Mouse (Mus musculus): ENCODE results near the gene Sh3rf1. TPM values are rescaled to one million over a fixed set of nuclear protein-coding genes. Genes with fewer than 3 reads are reported as not detected.

The Sh3rf1 gene
- polyA plus RNA-seq, 1 experiment from 2014 or later = 19.8 TPM

DNA sequence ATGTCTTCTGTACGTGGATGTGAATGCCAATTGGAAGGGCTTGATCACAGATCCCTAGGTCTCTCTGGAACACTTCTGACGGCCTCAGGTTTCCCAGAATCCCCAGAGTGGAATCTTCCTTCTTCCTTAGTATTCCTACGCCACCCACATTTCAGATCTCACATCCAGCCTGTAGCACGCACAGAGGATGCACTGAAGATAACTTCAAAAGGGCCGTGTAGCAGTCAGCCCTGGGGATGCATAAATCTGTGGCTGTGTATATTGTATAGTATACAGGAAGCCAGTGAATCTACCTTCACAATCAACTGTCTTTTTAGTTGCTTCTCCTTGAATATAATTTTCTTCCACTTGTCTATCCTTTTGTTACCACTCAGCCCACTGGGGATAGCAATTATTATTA lies 98.1 kb downstream of the Sh3rf1 start:
- Histone ChIP-seq H3K4me1 (replicated peaks) (peaks cover 67% of the 10 kb centered on the region), H3K9ac (no peak overlapping the region), H3K4me2 (no peak overlapping the region), H3K9me3 (no peaks in the 10 kb centered on the region), H3K36me3 (peaks cover 4% of the 10 kb centered on the region; the same call in 1 of the 2 replicates), H3K4me3 (no peak overlapping the region), H3K27me3 (no peaks in the 10 kb centered on the region), H3K27ac (replicated peaks) (no peak overlapping the region; the same call in 1 of the 2 replicates)
- WGBS = 45% methylated on average over 5 of the region's 5 CpGs
- no peak for ATAC-seq (ENCODE audit: low read depth)

DNA sequence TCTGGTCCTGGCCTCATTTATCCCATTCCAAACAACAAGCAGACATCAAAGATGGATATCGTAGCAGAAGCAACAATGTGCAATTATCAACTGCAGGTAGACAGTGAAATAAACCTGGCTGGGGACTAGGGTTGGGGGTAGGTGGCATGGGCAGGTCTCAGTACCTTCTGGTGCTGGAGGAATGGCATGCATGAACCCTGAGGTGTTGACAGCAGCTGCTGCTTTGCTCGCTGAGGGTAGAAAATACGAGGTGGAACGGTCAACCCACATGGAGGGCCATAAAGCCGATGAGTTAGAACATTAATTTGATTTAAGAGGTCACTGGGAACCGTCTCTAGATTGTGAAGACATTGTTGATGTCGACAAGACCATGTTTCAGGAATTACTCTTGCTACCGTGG lies 98.8 kb downstream of the Sh3rf1 start:
- no peak overlapping the region for H3K4me3 ChIP-seq
- H3K27ac ChIP-seq (replicated peaks) = 0 out of 2 replicates have a peak overlapping the region, but pooled peaks have one; percentile 3
- no peak overlapping the region for H3K9ac ChIP-seq
- no peaks in the 10 kb centered on the region for H3K36me3 ChIP-seq
- no peaks in the 10 kb centered on the region for H3K27me3 ChIP-seq
- 24% methylated on average over 8 of the region's 8 CpGs for WGBS
- no peak for ATAC-seq (ENCODE audit: low read depth)
- H3K4me2 ChIP-seq = no peak overlapping the region
- H3K4me1 ChIP-seq (replicated peaks) = peaks cover 60% of the 10 kb centered on the region
- no peaks in the 10 kb centered on the region for H3K9me3 ChIP-seq

DNA sequence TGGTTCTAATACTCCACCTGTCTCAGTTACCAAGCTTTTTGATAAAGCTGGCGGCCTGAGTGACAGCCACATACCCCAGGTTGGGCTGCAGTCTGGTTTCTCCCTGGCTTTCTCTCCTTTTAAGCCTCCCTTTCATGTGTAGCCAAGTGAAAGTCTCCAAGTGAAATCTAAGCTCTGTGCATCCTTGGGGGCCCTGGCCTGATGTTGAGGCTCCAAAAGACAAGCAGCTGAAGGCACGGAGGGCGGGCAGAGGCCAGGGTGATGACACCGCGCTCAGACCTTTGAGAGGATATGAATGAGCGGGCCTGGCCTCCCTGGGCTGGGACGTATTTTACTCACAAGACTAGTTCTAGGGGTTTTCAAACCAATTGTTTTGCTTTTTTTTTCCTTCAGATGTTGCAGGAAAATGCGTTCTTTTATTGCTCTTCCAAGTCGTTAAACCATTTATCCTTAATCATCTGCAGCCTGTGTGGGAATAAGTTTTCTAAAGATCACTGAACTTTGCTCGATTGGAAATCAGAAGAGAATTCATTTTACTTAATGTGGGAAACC lies 100.8 kb downstream of the Sh3rf1 start:
- WGBS = 17% methylated on average over 10 of the region's 10 CpGs
- no peak overlapping the region for H3K4me2 ChIP-seq
- H3K4me3 ChIP-seq = no peak overlapping the region
- peak overlapping the region; percentile 64 for H3K27ac ChIP-seq (replicated peaks)
- peaks cover 5% of the 10 kb centered on the region; the same call in 1 of the 2 replicates for H3K36me3 ChIP-seq
- ATAC-seq (ENCODE audit: low read depth) = no peak
- peaks cover 55% of the 10 kb centered on the region for H3K4me1 ChIP-seq (replicated peaks)
- H3K9me3 ChIP-seq = no peaks in the 10 kb centered on the region
- H3K9ac ChIP-seq = no peak overlapping the region
- no peaks in the 10 kb centered on the region for H3K27me3 ChIP-seq

DNA sequence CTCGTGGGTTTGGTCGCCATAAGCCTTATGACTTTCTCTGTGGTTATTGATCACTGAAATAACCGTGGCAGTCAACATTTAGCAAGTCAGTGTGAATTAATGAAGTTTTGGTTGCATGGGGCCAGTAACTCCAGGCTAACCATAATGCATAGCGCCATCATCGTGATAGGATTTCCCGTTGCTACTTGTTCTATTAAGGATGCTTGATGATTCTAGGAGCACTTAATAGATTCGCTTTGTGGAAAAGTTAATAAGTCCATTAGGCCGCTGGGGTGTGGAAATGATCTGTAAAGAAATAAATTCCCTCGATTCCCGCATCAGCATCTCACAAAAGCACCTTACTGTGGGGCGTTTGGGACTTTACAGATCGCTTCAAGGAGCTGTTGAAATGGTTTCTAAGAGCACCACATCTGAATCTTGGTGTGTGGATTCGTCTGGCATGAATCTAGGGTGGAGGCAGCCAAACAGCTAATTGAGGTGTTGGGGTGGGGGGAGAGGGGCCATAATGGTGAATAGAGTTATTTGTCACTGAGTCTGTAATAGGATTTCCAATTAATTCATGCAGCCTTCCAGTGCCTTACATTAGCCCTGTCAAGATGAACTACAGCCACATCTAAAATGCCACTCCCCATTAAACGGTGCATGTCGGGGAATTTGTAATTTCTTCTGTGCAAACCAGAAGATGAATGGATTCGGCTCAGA lies 101.5 kb downstream of the Sh3rf1 start:
- peaks cover 55% of the 10 kb centered on the region for H3K4me1 ChIP-seq (replicated peaks)
- no peak overlapping the region for H3K9ac ChIP-seq
- H3K4me3 ChIP-seq = no peak overlapping the region
- H3K27me3 ChIP-seq = no peaks in the 10 kb centered on the region
- peak overlapping the region; percentile 64 for H3K27ac ChIP-seq (replicated peaks)
- 27% methylated on average over 16 of the region's 16 CpGs for WGBS
- ATAC-seq (ENCODE audit: low read depth) = peak; percentile 66
- H3K36me3 ChIP-seq = peaks cover 10% of the 10 kb centered on the region; the same call in 1 of the 2 replicates
- H3K9me3 ChIP-seq = no peaks in the 10 kb centered on the region
- H3K4me2 ChIP-seq = peak overlapping the region; percentile 24

DNA sequence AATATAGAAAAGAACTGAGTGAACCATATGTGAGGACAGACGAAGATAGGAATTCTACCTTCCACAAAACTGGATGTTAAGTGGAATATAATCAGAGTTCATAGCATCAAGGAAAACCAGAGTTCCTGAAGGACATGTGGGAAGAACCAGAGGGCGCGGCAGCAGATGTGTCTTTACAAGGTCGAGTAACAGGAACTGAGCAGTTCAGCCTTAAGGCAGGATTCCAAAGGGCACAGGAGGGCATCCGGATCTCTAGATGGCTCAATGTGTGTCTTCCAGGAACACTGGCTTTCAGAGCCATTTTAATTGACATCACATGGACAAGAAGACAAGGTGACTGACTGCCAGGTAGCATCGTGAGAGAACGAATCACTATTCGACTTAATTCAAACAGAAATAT lies 102.6 kb downstream of the Sh3rf1 start:
- H3K4me1 ChIP-seq (replicated peaks) = peaks cover 51% of the 10 kb centered on the region
- H3K9me3 ChIP-seq = no peaks in the 10 kb centered on the region
- ATAC-seq (ENCODE audit: low read depth) = no peak
- peaks cover 13% of the 10 kb centered on the region; the same call in 1 of the 2 replicates for H3K36me3 ChIP-seq
- H3K27me3 ChIP-seq = no peaks in the 10 kb centered on the region
- WGBS = 90% methylated on average over 8 of the region's 8 CpGs
- H3K4me2 ChIP-seq = no peak overlapping the region
- H3K4me3 ChIP-seq = no peak overlapping the region
- H3K27ac ChIP-seq (replicated peaks) = peak overlapping the region; percentile 64
- no peak overlapping the region for H3K9ac ChIP-seq

DNA sequence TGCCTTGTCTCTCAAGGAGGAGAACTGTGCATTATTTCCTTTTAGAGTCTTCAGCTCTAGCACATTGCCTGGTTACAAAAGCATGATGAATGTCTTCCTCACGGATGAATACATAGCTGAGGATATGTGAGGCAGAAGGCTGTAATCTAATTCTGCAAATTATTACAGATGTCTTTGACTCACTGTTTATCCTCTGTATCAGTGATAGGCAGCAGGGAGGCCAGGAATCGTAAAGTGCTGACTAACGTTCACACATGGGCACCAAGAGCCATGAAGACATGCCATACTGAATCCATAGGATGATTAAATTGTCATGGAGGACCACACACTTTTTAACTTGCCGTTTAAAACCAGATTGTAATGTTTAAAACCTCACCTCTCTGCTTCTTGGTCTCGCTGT lies 103.7 kb downstream of the Sh3rf1 start:
- ATAC-seq (ENCODE audit: low read depth) = no peak
- Histone ChIP-seq H3K4me3 (no peak overlapping the region), H3K9me3 (no peaks in the 10 kb centered on the region), H3K36me3 (peaks cover 13% of the 10 kb centered on the region; the same call in 1 of the 2 replicates), H3K9ac (no peak overlapping the region), H3K27me3 (no peaks in the 10 kb centered on the region), H3K4me2 (no peak overlapping the region), H3K4me1 (replicated peaks) (peaks cover 42% of the 10 kb centered on the region), H3K27ac (replicated peaks) (no peak overlapping the region)
- WGBS = 84% methylated on average over 5 of the region's 5 CpGs

DNA sequence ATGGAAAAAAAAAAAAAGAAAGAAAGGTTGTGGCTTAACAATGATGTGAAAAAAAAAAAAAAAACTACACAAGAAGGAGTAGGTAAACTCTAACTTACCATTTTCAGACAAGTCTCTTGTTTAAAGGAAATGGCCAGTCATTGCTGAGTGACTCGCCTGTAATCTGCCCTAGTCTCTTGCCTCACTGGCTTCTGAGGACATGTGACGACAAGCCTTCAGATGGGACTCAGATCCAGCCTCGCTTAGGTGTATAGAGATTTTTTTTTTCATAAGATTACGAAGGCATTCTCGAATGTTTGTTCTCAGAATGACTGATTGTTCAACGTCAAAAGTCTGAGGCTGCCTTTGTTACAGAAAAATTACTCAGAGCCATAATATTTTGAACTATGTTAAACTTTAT lies 116.0 kb downstream of the Sh3rf1 start:
- H3K9me3 ChIP-seq = no peaks in the 10 kb centered on the region
- no peak overlapping the region for H3K9ac ChIP-seq
- no peak overlapping the region for H3K27ac ChIP-seq (replicated peaks)
- no peaks in the 10 kb centered on the region for H3K27me3 ChIP-seq
- ATAC-seq (ENCODE audit: low read depth) = no peak
- H3K36me3 ChIP-seq = 0 out of 2 replicates have a peak, but pooled peaks cover 3% of the 10 kb centered on the region
- H3K4me2 ChIP-seq = no peak overlapping the region
- H3K4me3 ChIP-seq = no peak overlapping the region
- H3K4me1 ChIP-seq (replicated peaks) = peaks cover 18% of the 10 kb centered on the region
- 90% methylated on average over 6 of the region's 6 CpGs for WGBS

DNA sequence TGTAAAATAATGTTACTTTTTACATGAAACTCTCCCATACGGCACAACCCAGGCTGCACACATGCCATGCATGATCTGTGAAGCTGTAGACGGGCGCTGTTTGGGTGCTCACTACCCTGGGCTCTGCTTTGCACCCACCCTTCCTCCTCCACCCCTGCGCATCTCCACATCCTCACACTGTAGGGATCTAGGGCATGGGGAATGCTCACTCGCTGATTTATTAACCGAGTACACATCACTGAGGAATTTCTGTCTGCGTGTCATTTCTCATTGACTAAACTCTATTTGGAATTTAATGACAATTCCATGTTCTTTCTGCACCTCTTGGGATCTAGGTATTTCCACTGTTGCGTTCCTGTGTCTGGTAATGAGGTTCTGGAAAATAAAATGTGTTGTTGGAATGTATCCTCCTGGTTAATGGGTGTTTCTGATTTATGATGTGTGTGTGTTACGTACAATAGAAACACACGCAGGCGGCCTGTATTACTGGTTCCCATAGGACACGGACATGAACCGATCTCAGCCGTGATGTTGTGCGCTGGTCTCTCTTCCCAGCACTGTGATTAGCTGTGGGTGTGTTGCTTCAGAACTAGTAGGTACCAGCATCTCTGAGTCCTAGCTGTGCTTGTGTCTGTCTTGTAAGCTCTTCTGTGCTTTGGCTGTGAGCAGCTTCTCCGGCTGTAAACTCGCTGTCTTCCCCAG lies 116.8 kb downstream of the Sh3rf1 start:
- H3K9me3 ChIP-seq = no peaks in the 10 kb centered on the region
- H3K36me3 ChIP-seq = 0 out of 2 replicates have a peak, but pooled peaks cover 3% of the 10 kb centered on the region
- WGBS = 51% methylated on average over 17 of the region's 17 CpGs
- H3K4me2 ChIP-seq = peak overlapping the region; percentile 39
- ATAC-seq (ENCODE audit: low read depth) = peak; percentile 67
- no peak overlapping the region for H3K4me3 ChIP-seq
- peak overlapping the region; percentile 59 for H3K27ac ChIP-seq (replicated peaks)
- H3K27me3 ChIP-seq = no peaks in the 10 kb centered on the region
- peaks cover 18% of the 10 kb centered on the region for H3K4me1 ChIP-seq (replicated peaks)
- H3K9ac ChIP-seq = peak overlapping the region; percentile 45; the same call in 1 of the 2 replicates

DNA sequence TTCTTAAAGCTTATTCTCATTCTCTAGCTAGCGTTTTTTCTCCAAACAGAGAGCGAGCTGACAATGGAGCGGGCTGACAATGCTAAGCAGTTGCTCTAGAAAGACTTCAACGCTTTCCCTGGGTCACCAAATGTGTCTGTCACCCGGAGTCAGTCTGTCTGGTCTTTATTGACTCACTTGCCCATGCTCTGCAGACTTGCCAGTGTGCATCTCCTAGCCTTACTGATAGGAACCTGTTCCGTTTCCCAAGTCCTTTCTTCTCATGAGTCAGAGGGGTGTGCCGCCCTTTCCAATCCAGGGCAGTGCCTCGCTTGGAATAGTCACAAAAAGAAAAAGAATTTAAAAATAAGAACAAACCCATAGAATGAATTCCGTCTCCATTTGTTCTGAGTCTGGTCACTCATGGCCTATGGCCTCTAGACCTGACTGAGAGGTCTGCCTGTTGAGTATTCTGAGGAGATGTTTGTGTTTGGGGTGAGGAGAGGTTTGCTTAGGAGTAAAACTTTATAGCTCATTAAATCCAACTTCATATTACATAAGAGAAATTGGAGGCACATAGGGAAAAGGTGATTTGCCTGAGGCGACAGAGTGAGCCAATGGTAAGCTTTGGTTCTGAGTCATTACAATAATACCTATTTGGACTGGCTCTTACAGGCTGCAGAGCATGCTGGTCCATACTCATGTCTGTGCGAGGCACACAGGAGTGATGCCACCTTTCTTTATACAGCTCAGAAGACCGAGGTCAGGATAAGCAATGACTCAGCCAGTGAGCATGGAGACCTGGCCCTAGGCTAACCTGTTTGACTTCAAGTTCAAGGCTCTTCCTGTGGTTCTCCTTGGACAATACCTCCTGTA lies 118.1 kb downstream of the Sh3rf1 start:
- Histone ChIP-seq H3K9ac (no peak overlapping the region), H3K27me3 (no peaks in the 10 kb centered on the region), H3K36me3 (no peaks in the 10 kb centered on the region), H3K27ac (replicated peaks) (no peak overlapping the region), H3K4me2 (no peak overlapping the region), H3K4me1 (replicated peaks) (peaks cover 18% of the 10 kb centered on the region), H3K4me3 (no peak overlapping the region), H3K9me3 (no peaks in the 10 kb centered on the region)
- WGBS = 69% methylated on average over 12 of the region's 12 CpGs
- no peak; the same call in 1 of the 2 replicates for ATAC-seq (ENCODE audit: low read depth)

DNA sequence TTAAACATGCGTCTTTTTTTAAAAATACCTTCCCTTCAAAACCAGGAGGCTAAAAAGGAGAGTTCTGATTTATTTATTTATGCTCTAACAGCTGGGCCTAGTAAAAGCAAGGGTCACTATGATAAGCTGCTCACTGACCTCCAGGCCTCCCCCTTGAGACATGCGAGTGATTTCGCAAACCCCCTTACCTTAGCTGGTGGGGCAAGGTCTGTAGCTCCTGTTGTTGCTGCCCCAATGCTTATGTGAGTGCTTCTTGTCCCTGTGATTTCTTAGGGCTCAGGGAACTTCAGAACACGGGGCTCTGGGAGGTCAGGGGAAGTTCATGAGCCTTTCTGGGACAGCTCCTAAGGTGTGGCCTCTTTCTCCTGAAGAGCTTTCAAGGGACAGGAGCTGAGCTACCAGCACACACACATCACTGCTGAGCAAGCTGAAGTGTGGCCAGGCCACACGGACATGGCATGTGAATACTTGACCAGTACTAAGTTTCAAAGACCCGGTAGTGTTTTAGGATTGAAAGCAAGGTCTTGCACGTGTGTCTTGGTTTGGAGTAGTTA lies 118.9 kb downstream of the Sh3rf1 start:
- no peak for ATAC-seq (ENCODE audit: low read depth)
- no peaks in the 10 kb centered on the region for H3K9me3 ChIP-seq
- peaks cover 20% of the 10 kb centered on the region for H3K4me1 ChIP-seq (replicated peaks)
- H3K4me3 ChIP-seq = no peak overlapping the region
- H3K27ac ChIP-seq (replicated peaks) = no peak overlapping the region
- WGBS = 74% methylated on average over 7 of the region's 7 CpGs
- no peak overlapping the region for H3K4me2 ChIP-seq
- H3K9ac ChIP-seq = no peak overlapping the region
- H3K27me3 ChIP-seq = no peaks in the 10 kb centered on the region
- H3K36me3 ChIP-seq = no peaks in the 10 kb centered on the region

DNA sequence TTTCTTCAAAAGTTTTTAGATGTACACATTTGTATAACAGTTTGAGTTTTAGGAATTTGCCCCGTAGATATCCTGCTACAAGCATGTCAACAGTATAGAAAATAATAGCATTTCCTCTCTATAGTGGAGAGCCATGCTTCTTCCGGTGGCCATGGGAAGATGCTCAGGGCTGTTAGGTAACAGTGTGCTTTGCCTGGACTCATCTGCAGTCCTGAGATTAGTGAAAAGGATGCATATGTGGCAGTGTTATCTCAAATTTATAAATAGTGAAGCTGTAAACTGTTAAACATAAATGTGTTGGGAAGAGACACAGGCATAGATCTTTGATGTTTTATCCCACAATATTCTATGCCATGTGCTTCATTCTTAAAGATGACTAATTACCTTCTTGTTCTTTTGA lies 120.8 kb downstream of the Sh3rf1 start:
- Histone ChIP-seq H3K27me3 (no peaks in the 10 kb centered on the region), H3K4me1 (replicated peaks) (peaks cover 39% of the 10 kb centered on the region), H3K9ac (no peak overlapping the region), H3K9me3 (no peaks in the 10 kb centered on the region), H3K4me2 (no peak overlapping the region), H3K36me3 (peaks cover 4% of the 10 kb centered on the region), H3K4me3 (no peak overlapping the region), H3K27ac (replicated peaks) (no peak overlapping the region)
- 95% methylated on average over 2 of the region's 2 CpGs for WGBS
- ATAC-seq (ENCODE audit: low read depth) = no peak
